In the genomic region with DNA sequence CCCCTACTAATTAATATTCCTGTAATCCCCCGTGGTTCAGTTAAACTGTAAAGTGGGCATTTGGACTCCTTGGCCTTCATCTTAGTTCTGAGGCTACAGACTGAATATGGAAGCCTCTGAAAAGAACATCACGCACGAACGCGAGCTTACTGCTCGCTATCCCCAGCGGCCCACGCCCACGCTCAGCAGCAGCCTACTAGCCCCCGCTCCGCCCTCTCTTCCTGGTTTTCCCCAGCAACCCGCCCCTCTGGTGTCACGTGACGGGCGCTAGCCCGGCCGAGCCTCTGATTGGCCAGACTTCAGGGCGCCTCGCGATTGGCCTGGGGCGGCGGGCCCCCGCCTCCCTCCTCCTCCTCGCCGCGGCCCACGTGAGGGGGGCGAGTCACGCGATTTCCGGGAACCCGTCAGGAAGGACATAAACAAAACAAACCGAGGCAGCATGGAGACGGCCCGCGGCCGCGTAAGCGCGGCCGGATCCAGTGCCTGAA, we compare ENCODE assay signal across 8 mouse cellular contexts. TPM values are rescaled to one million over a fixed set of nuclear protein-coding genes. Genes with fewer than 3 reads are reported as not detected.
A peak's percentile ranks its signal among the peaks of the same experiment; 100 is the strongest.
DNase-seq lines count a peak whose midpoint lies in the region; ATAC-seq lines count a peak whose summit lies in the region.

A gene (plus strand): TSS at position 380 of the 488 bp plus-strand sequence.

- H3K36me3 ChIP-seq in hindbrain, embryonic 14.5 days (replicated peaks; ENCODE audit: control insufficient read depth, insufficient read depth) = no peaks in the 10 kb centered on the region

- WGBS in hindbrain, embryonic 14.5 days = under 1% methylated on average over 41 of the region's 41 CpGs

- peak; percentile 98 for DNase-seq in R1 (ENCODE audit: low read depth, low spot score)
- DNase-seq in cerebellum, postnatal 25 days = peak; percentile 97 to 99
- DNase-seq in frontal cortex, postnatal 25 days (ENCODE audit: low spot score in 2 of 2) = peak; percentile 94 to 96
- DNase-seq in hindbrain, embryonic 14.5 days (ENCODE audit: low spot score) = peak; percentile 96
- DNase-seq in layer of hippocampus, postnatal 36 days = peak; percentile 99
- peak; percentile 99 for DNase-seq in lung, postnatal 36 days
- peak; percentile 99 for DNase-seq in retina, postnatal 1 day
- DNase-seq in urinary bladder, adult 18-20 months (ENCODE audit: low spot score in 2 of 2) = peak; percentile 96 to 99

- peaks cover 8% of the 10 kb centered on the region for H3K4me1 ChIP-seq in hindbrain, embryonic 14.5 days (replicated peaks; ENCODE audit: control insufficient read depth, insufficient read depth, low read length)

- H3K27ac ChIP-seq in hindbrain, embryonic 14.5 days = peak within 1 kb of the TSS; percentile 84

- ATAC-seq in hindbrain, embryonic 14.5 days (ENCODE audit: low FRiP score) = peak; percentile 83

- no peaks in the 10 kb centered on the region for H3K9me3 ChIP-seq in hindbrain, embryonic 14.5 days (ENCODE audit: control insufficient read depth, low read length)

- H3K9ac ChIP-seq in hindbrain, embryonic 14.5 days = peak within 1 kb of the TSS; percentile 76

- peak within 1 kb of the TSS; percentile 82 for H3K4me3 ChIP-seq in hindbrain, embryonic 14.5 days (replicated peaks; ENCODE audit: low read length)

- H3K4me2 ChIP-seq in hindbrain, embryonic 14.5 days (replicated peaks) = peak within 1 kb of the TSS; percentile 74

- no peaks in the 10 kb centered on the region for H3K27me3 ChIP-seq in hindbrain, embryonic 14.5 days (ENCODE audit: control insufficient read depth, insufficient read depth, low read length)

RNA-seq across cellular contexts. Expression of the gene that starts here (rescaled TPM):
- 10.2 and 10.5 TPM in 2 replicates for polyA plus RNA-seq in hindbrain, embryonic 14.5 days (2014; fragmentation: Nextera tagmentation; extraction: Ambion mirVana)
- total RNA-seq in layer of hippocampus, postnatal 36 days (2021) = 100 to 1,000 TPM; 113 to 114 TPM

Comparison
In these comparisons a context has a peak if more than half of its experiments do, and no peak if none do; other contexts are left out.
1. Peak in every context shown above with its lines: DNase-seq, ATAC-seq, H3K4me3 ChIP-seq and H3K27ac ChIP-seq.